Mouse (Mus musculus) gastrocnemius, adult 8-10 months (tissue): ENCODE measurements around the gene Gm5157. TPM values are rescaled to one million over a fixed set of nuclear protein-coding genes. Genes with fewer than 3 reads are reported as not detected.
"Not testable (repeated sequence)": the region's sequence is repeated elsewhere in the genome, so short reads cannot be mapped to it uniquely, and the experiment has no call there.

Source experiments
- DNase-seq, 2 experiments: peaks; one replicate each; pipeline ENCODE4 v3.0.0; 2022; ENCODE audit warnings: low spot score in 2 of 2
- total RNA-seq, 4 experiments: library from RNA; stranded (reverse); gene quantifications; 2 replicates each; pipeline ENCODE4 v1.2.4; 2022

The Gm5157 gene
- total RNA-seq, result not detected

GRCm38 (mm10) chr7:21190323-21190722 is at the start of gene Gm5157:
Gene Gm5157, minus strand, starts transcription at chr7:21190423.
- DNase-seq, result not testable (repeated sequence)

DNA sequence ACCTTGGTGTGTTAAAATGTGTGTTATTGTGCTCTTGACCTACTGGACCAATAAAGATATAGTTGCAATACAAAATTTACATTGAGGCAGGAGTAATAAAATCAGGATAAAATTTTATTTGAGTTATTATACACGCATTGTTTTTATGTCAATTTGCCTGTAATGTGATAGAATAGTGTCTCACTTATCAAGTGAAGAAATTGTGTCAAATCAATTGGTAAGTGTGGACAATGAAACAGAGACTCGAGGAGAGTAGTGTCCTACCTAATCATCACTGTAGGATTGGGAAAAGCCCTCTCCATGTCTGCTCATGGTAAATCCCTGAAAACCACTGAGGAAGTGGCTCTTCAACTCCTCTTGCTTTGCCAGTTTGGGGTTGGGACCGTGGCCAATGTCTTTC is 28.3 kb downstream of the Gm5157 start, which contains the start of gene Vmn1r123:
TSS of gene Vmn1r123 (plus strand) at position 301 of the 400 bp plus-strand sequence.
- not testable (repeated sequence) for DNase-seq

Other genes with a start within 250 kb of the Gm5157 start
- gene Vmn1r119, start 178.0 kb downstream of the Gm5157 start, total RNA-seq, result not detected
- gene Vmn1r120, start 136.6 kb downstream of the Gm5157 start, total RNA-seq, result not detected
- gene Vmn1r121, start 91.9 kb downstream of the Gm5157 start, total RNA-seq, result not detected
- gene Vmn1r122, start 56.3 kb downstream of the Gm5157 start, total RNA-seq, result not detected
- gene Vmn1r123, start 28.2 kb downstream of the Gm5157 start, total RNA-seq, result not detected
- not detected for gene Vmn1r124, start 70.2 kb upstream of the Gm5157 start, total RNA-seq
- not detected for gene Vmn1r125, start 81.8 kb upstream of the Gm5157 start, total RNA-seq
- gene Vmn1r126, start 111.0 kb upstream of the Gm5157 start, total RNA-seq, result not detected
- not detected for gene Vmn1r127, start 129.4 kb upstream of the Gm5157 start, total RNA-seq
- gene Vmn1r128, start 158.9 kb upstream of the Gm5157 start, total RNA-seq, result not detected
- not detected for gene Vmn1r129, start 170.9 kb upstream of the Gm5157 start, total RNA-seq
- gene Gm6882, start 242.3 kb upstream of the Gm5157 start, total RNA-seq, result not detected